Mouse (Mus musculus): ENCODE results near the gene Slc10a7. TPM values are rescaled to one million over a fixed set of nuclear protein-coding genes. Genes with fewer than 3 reads are reported as not detected.

Gene Slc10a7
- polyA plus RNA-seq, 1 experiment = 3.5 TPM

DNA sequence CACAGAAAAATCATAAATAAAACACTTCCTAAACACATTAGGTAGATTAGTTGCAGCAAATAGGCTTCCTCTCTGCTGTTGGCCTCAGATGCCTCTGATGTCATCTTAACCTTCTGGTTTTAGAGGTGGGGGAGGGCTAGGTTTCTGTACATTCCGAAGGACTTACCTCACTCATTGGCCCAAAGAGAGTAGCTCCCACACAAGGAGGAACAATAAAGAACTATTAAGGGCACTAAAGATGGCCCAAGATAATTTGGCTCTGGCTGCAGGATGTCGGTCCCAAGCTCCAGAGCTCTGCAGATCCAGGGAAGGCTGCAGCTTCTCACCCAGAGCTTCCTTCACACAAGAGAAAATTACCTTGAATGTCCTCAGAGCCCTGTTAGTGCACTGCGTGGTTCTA lies 75.7 kb downstream of the Slc10a7 start:
- TF ChIP-seq E2F4 (IDR thresholded peaks at IDR 0.05; ENCODE audit: insufficient read depth) = no peak
- no peak for TF ChIP-seq MAX (IDR thresholded peaks at IDR 0.05; ENCODE audit: low read depth)
- TF ChIP-seq MYOG (IDR thresholded peaks at IDR 0.05; ENCODE audit: control insufficient read depth in 1 of 3, insufficient read depth in 1 of 3, insufficient read length in 2 of 3, low read depth in 2 of 3) = no peak
- TF ChIP-seq POLR2A (IDR thresholded peaks at IDR 0.05; ENCODE audit: insufficient read length, low read depth) = no peak
- no peak for TF ChIP-seq USF1 (IDR thresholded peaks at IDR 0.05; ENCODE audit: low read depth)
- TF ChIP-seq TCF3 (IDR thresholded peaks at IDR 0.05; ENCODE audit: insufficient read length, low read depth) = no peak
- TF ChIP-seq MYOD1 (IDR thresholded peaks at IDR 0.05; ENCODE audit: control insufficient read depth in 1 of 3, insufficient read length in 2 of 3, low read depth in 2 of 3) = no peak
- no peak for TF ChIP-seq CEBPB (IDR thresholded peaks at IDR 0.05; ENCODE audit: insufficient read depth, poor library complexity, severe bottlenecking)
- TF ChIP-seq REST (IDR thresholded peaks at IDR 0.05; ENCODE audit: insufficient read depth, insufficient read length) = no peak
- no peak for TF ChIP-seq POLR2AphosphoS2 (IDR thresholded peaks at IDR 0.05; ENCODE audit: insufficient read length, low read depth)
- no peak for TF ChIP-seq SRF (IDR thresholded peaks at IDR 0.05; ENCODE audit: control insufficient read depth, insufficient read length, low read depth)
- TF ChIP-seq TCF12 (IDR thresholded peaks at IDR 0.05; ENCODE audit: insufficient read depth, poor library complexity, severe bottlenecking) = no peak
- no peaks in the 10 kb centered on the region for H3K27me3 ChIP-seq (ENCODE audit: control insufficient read depth, insufficient read depth, insufficient read length)
- H3K79me2 ChIP-seq (ENCODE audit: control insufficient read depth, insufficient read depth) = peaks cover 3% of the 10 kb centered on the region
- H3K4me2 ChIP-seq (ENCODE audit: low read depth) = peak overlapping the region; percentile 42
- no peaks in the 10 kb centered on the region for H3K36me3 ChIP-seq (ENCODE audit: control insufficient read depth, insufficient read depth)
- no peak overlapping the region for H3K4me3 ChIP-seq
- H3ac ChIP-seq (ENCODE audit: control insufficient read depth, insufficient read length) = no peak overlapping the region

DNA sequence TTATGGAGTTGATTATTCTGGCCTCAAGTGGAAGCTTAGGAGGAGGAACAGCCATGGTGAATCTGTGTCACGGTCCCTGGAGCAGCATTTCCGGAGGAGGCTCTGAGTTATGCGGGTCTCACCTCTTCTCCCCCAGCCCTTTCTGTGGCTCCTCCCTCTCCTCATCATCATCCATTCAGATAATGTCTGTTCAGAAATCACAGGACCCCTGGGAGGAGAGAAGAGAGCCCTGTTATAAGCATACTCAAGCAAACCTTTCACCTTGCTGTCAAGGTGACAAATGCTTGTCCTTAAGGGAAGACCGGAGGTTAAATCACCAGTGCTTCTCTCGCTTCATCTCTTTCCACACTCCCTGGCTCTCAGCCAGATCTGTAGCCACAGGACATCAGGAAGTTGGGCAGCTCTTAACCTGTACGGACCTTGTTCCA lies 86.3 kb downstream of the Slc10a7 start:
- Histone ChIP-seq H3K27me3 (ENCODE audit: control insufficient read depth, insufficient read depth, insufficient read length) (no peaks in the 10 kb centered on the region), H3K36me3 (ENCODE audit: control insufficient read depth, insufficient read depth) (no peaks in the 10 kb centered on the region), H3K4me3 (no peak overlapping the region), H3K4me2 (ENCODE audit: low read depth) (no peak overlapping the region), H3ac (ENCODE audit: control insufficient read depth, insufficient read length) (no peak overlapping the region), H3K79me2 (ENCODE audit: control insufficient read depth, insufficient read depth) (no peaks in the 10 kb centered on the region)
- no peak for TF ChIP-seq POLR2A (IDR thresholded peaks at IDR 0.05; ENCODE audit: insufficient read length, low read depth)
- TF ChIP-seq REST (IDR thresholded peaks at IDR 0.05; ENCODE audit: insufficient read depth, insufficient read length) = no peak
- TF ChIP-seq CEBPB (IDR thresholded peaks at IDR 0.05; ENCODE audit: insufficient read depth, poor library complexity, severe bottlenecking) = no peak
- no peak for TF ChIP-seq MAX (IDR thresholded peaks at IDR 0.05; ENCODE audit: low read depth)
- TF ChIP-seq E2F4 (IDR thresholded peaks at IDR 0.05; ENCODE audit: insufficient read depth) = no peak
- no peak for TF ChIP-seq TCF12 (IDR thresholded peaks at IDR 0.05; ENCODE audit: insufficient read depth, poor library complexity, severe bottlenecking)
- no peak for TF ChIP-seq USF1 (IDR thresholded peaks at IDR 0.05; ENCODE audit: low read depth)
- TF ChIP-seq POLR2AphosphoS2 (IDR thresholded peaks at IDR 0.05; ENCODE audit: insufficient read length, low read depth) = no peak
- no peak for TF ChIP-seq SRF (IDR thresholded peaks at IDR 0.05; ENCODE audit: control insufficient read depth, insufficient read length, low read depth)
- TF ChIP-seq MYOD1 (IDR thresholded peaks at IDR 0.05; ENCODE audit: control insufficient read depth in 1 of 3, insufficient read length in 2 of 3, low read depth in 2 of 3) = no peak
- TF ChIP-seq TCF3 (IDR thresholded peaks at IDR 0.05; ENCODE audit: insufficient read length, low read depth) = no peak
- no peak for TF ChIP-seq MYOG (IDR thresholded peaks at IDR 0.05; ENCODE audit: control insufficient read depth in 1 of 3, insufficient read depth in 1 of 3, insufficient read length in 2 of 3, low read depth in 2 of 3)

DNA sequence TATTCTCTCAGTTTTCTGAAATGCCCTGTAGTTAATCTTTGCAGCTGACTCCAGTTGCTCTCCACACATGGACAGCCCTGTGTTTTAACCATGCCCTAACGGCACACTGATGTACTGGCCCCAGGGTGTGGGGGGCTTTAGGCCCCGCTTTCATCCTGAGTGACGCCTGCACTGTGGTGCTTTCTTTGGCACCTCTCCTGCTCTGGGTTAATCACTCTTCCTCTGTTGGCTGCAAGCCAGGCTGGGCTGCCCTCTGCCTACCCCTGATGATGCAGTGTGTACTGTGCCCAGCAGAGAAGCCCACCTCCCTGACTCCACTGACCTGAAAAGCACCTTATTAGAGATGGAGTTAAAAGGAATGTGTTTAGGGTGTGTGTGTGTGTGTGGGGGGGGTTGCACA lies 89.1 kb downstream of the Slc10a7 start:
- no peak overlapping the region for H3ac ChIP-seq (ENCODE audit: control insufficient read depth, insufficient read length)
- H3K79me2 ChIP-seq (ENCODE audit: control insufficient read depth, insufficient read depth) = no peaks in the 10 kb centered on the region
- H3K27me3 ChIP-seq (ENCODE audit: control insufficient read depth, insufficient read depth, insufficient read length) = no peaks in the 10 kb centered on the region
- no peaks in the 10 kb centered on the region for H3K36me3 ChIP-seq (ENCODE audit: control insufficient read depth, insufficient read depth)
- H3K4me2 ChIP-seq (ENCODE audit: low read depth) = no peak overlapping the region
- no peak for TF ChIP-seq MAX (IDR thresholded peaks at IDR 0.05; ENCODE audit: low read depth)
- TF ChIP-seq USF1 (IDR thresholded peaks at IDR 0.05; ENCODE audit: low read depth) = no peak
- no peak for TF ChIP-seq REST (IDR thresholded peaks at IDR 0.05; ENCODE audit: insufficient read depth, insufficient read length)
- no peak for TF ChIP-seq POLR2AphosphoS2 (IDR thresholded peaks at IDR 0.05; ENCODE audit: insufficient read length, low read depth)
- TF ChIP-seq POLR2A (IDR thresholded peaks at IDR 0.05; ENCODE audit: insufficient read length, low read depth) = no peak
- no peak for TF ChIP-seq TCF3 (IDR thresholded peaks at IDR 0.05; ENCODE audit: insufficient read length, low read depth)
- no peak for TF ChIP-seq MYOD1 (IDR thresholded peaks at IDR 0.05; ENCODE audit: control insufficient read depth in 1 of 3, insufficient read length in 2 of 3, low read depth in 2 of 3)
- no peak overlapping the region for H3K4me3 ChIP-seq

DNA sequence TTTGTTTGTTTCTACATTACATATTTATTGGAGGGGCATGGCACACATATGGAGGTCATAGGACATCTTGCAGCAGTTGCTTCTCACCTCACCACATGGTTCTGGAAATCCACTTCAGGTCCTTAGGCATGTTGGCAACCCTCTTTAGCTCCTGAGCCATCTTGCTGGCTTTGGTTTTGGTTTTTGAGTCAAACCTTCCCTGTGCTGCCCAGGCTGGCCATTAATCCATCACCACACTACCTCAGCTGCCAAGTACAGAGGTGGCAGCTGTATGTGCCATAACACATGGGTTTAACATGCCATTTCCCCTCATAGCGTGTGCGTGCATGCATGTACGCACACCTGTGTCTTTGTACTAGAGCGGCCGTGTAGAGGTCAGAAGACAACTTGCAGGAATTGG lies 93.9 kb downstream of the Slc10a7 start:
- no peaks in the 10 kb centered on the region for H3K36me3 ChIP-seq (ENCODE audit: control insufficient read depth, insufficient read depth)
- H3K79me2 ChIP-seq (ENCODE audit: control insufficient read depth, insufficient read depth) = no peaks in the 10 kb centered on the region
- no peak overlapping the region for H3K4me3 ChIP-seq
- H3K4me2 ChIP-seq (ENCODE audit: low read depth) = no peak overlapping the region
- TF ChIP-seq TCF12 (IDR thresholded peaks at IDR 0.05; ENCODE audit: insufficient read depth, poor library complexity, severe bottlenecking) (no peak), CEBPB (IDR thresholded peaks at IDR 0.05; ENCODE audit: insufficient read depth, poor library complexity, severe bottlenecking) (no peak)
- H3K27me3 ChIP-seq (ENCODE audit: control insufficient read depth, insufficient read depth, insufficient read length) = no peaks in the 10 kb centered on the region
- no peak overlapping the region for H3ac ChIP-seq (ENCODE audit: control insufficient read depth, insufficient read length)

DNA sequence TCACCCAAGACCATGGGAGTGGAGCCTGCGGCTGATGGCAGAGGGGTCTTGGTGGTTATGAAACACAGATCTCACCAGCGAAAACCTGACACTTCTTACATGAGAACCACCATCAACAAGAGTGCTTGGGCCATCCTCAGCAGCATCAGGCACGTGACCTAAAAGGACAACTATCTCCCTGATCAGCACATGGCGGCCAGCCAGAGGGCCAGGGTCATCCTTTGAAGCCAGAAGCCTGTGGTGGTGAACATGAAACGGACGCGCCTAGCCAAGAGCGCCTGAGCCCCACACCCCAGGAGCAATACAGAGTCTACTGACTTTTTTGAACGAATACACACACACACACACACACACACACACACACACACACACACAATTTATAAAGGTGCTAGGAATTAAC lies 95.3 kb downstream of the Slc10a7 start:
- H3K79me2 ChIP-seq (ENCODE audit: control insufficient read depth, insufficient read depth) = no peaks in the 10 kb centered on the region
- H3K4me3 ChIP-seq = no peak overlapping the region
- no peak overlapping the region for H3K4me2 ChIP-seq (ENCODE audit: low read depth)
- no peak overlapping the region for H3ac ChIP-seq (ENCODE audit: control insufficient read depth, insufficient read length)
- no peaks in the 10 kb centered on the region for H3K27me3 ChIP-seq (ENCODE audit: control insufficient read depth, insufficient read depth, insufficient read length)
- H3K36me3 ChIP-seq (ENCODE audit: control insufficient read depth, insufficient read depth) = no peaks in the 10 kb centered on the region
- TF ChIP-seq POLR2A (IDR thresholded peaks at IDR 0.05; ENCODE audit: insufficient read length, low read depth) (no peak), MYOG (IDR thresholded peaks at IDR 0.05; ENCODE audit: control insufficient read depth in 1 of 3, insufficient read depth in 1 of 3, insufficient read length in 2 of 3, low read depth in 2 of 3) (no peak), SRF (IDR thresholded peaks at IDR 0.05; ENCODE audit: control insufficient read depth, insufficient read length, low read depth) (no peak), TCF3 (IDR thresholded peaks at IDR 0.05; ENCODE audit: insufficient read length, low read depth) (no peak), TCF12 (IDR thresholded peaks at IDR 0.05; ENCODE audit: insufficient read depth, poor library complexity, severe bottlenecking) (no peak), USF1 (IDR thresholded peaks at IDR 0.05; ENCODE audit: low read depth) (no peak), CEBPB (IDR thresholded peaks at IDR 0.05; ENCODE audit: insufficient read depth, poor library complexity, severe bottlenecking) (no peak), E2F4 (IDR thresholded peaks at IDR 0.05; ENCODE audit: insufficient read depth) (no peak), MAX (IDR thresholded peaks at IDR 0.05; ENCODE audit: low read depth) (no peak), MYOD1 (IDR thresholded peaks at IDR 0.05; ENCODE audit: control insufficient read depth in 1 of 3, insufficient read length in 2 of 3, low read depth in 2 of 3) (no peak), POLR2AphosphoS2 (IDR thresholded peaks at IDR 0.05; ENCODE audit: insufficient read length, low read depth) (no peak), REST (IDR thresholded peaks at IDR 0.05; ENCODE audit: insufficient read depth, insufficient read length) (no peak)

Data from myocyte (in vitro differentiated cells).